In genomic region chr9:54699345-54700173, GRCm38 (mm10) we compare ENCODE assay signal across 8 mouse cellular contexts. TPM values are rescaled to one million over a fixed set of nuclear protein-coding genes. Genes with fewer than 3 reads are reported as not detected.
DNase-seq lines count a peak whose midpoint lies in the region; ATAC-seq lines count a peak whose summit lies in the region.

No protein-coding gene starts in this region.

- ATAC-seq in intestine, embryonic 15.5 days: peak; percentile 78

- H3K4me1 ChIP-seq in intestine, embryonic 15.5 days (replicated peaks): peaks cover 3% of the 10 kb centered on the region

- H3K36me3 ChIP-seq in intestine, embryonic 15.5 days: no peaks in the 10 kb centered on the region

- H3K9me3 ChIP-seq in intestine, embryonic 15.5 days: no peaks in the 10 kb centered on the region

- H3K27me3 ChIP-seq in intestine, embryonic 15.5 days (replicated peaks): peaks cover 7% of the 10 kb centered on the region

- intact Hi-C loops in left cerebral cortex, postnatal 36 days (cut with DNase I): no loop called here

- H3K4me3 ChIP-seq in intestine, embryonic 15.5 days (replicated peaks): peak overlapping the region; percentile 75

- under 1% methylated on average over 84 of the region's 92 CpGs for WGBS in intestine, embryonic 15.5 days

- DNase-seq in adrenal gland, postnatal 10 days: peak; percentile 90
- DNase-seq in embryo, embryonic 9.5 days (ENCODE audit: extremely low spot score): peak; percentile 60
- peak; percentile 66 to 75 for DNase-seq in gastrocnemius, postnatal 4 days (ENCODE audit: low spot score in 2 of 2)
- peak; percentile 82 to 84 for DNase-seq in left cerebral cortex, postnatal 36 days (ENCODE audit: low spot score in 2 of 2)
- DNase-seq in mesoderm, embryonic 11.5 days (ENCODE audit: low read depth, low spot score): peak; percentile 70
- peak; percentile 54 to 64 for DNase-seq in right cerebral cortex, postnatal 36 days (ENCODE audit: low spot score in 2 of 2)
- DNase-seq in urinary bladder, postnatal 4 days (ENCODE audit: low spot score in 2 of 2): peak; percentile 78 to 82

- peak overlapping the region; percentile 69 for H3K9ac ChIP-seq in intestine, embryonic 15.5 days

- peak overlapping the region; percentile 97 for H3K4me2 ChIP-seq in intestine, embryonic 15.5 days (replicated peaks)

- 0 out of 2 replicates have a peak overlapping the region, but pooled peaks have one; percentile 27 for H3K27ac ChIP-seq in intestine, embryonic 15.5 days

RNA-seq across cellular contexts. Expression of gene Dnaja4, which starts 0.9 kb away (rescaled TPM):
- 10 to 100 TPM in 1 of 2 experiments, 1 to 10 TPM in 1; 10.0 to 16.7 TPM for total RNA-seq in adrenal gland, postnatal 10 days (2021)
- 10 to 100 TPM; 38.7 to 49.3 TPM for total RNA-seq in gastrocnemius, postnatal 4 days (2021)
- 4.1 and 4.3 TPM in 2 replicates for polyA plus RNA-seq in intestine, embryonic 15.5 days (2015; fragmentation: Nextera tagmentation; extraction: Ambion mirVana)
- 10 to 100 TPM; 38.8 to 42.9 TPM for total RNA-seq in left cerebral cortex, postnatal 36 days (2021)

RNA-seq across cellular contexts. Expression of gene Wdr61, which starts 34.8 kb away (rescaled TPM):
- total RNA-seq in adrenal gland, postnatal 10 days (2021): 10 to 100 TPM; 74.9 to 78.8 TPM
- total RNA-seq in gastrocnemius, postnatal 4 days (2021): 10 to 100 TPM; 44.2 to 45.1 TPM
- polyA plus RNA-seq in intestine, embryonic 15.5 days (2015; fragmentation: Nextera tagmentation; extraction: Ambion mirVana): 149 and 152 TPM in 2 replicates
- total RNA-seq in left cerebral cortex, postnatal 36 days (2021): 10 to 100 TPM; 51.8 to 52.7 TPM

RNA-seq across cellular contexts. Expression of gene Acsbg1, which starts 37.9 kb away (rescaled TPM):
- total RNA-seq in adrenal gland, postnatal 10 days (2021): 100 to 1,000 TPM in 1 of 2 experiments, 10 to 100 TPM in 1; 85.7 to 119 TPM
- under 1 TPM; 0.36 to 0.66 TPM for total RNA-seq in gastrocnemius, postnatal 4 days (2021)
- polyA plus RNA-seq in intestine, embryonic 15.5 days (2015; fragmentation: Nextera tagmentation; extraction: Ambion mirVana): 0.16 and 0.52 TPM in 2 replicates
- total RNA-seq in left cerebral cortex, postnatal 36 days (2021): 100 to 1,000 TPM; 121 to 139 TPM

Comparison
In these comparisons a context has a peak if more than half of its experiments do, and no peak if none do; other contexts are left out.
1. Peak in every context shown above with its lines: DNase-seq, ATAC-seq, H3K4me3 ChIP-seq and H3K27ac ChIP-seq.
2. RNA of gene Acsbg1, which starts 37.9 kb away (total RNA-seq): 121 to 139 TPM in left cerebral cortex, postnatal 36 days and 85.7 to 119 TPM in adrenal gland, postnatal 10 days; 0.36 to 0.66 TPM in gastrocnemius, postnatal 4 days; every median in the first group is over 10 times any median in the second.